Mouse (Mus musculus) forebrain, embryonic 16.5 days (tissue): Measurements from ENCODE around the gene Eefsec. TPM values are rescaled to one million over a fixed set of nuclear protein-coding genes. Genes with fewer than 3 reads are reported as not detected.

Experiments
- ATAC-seq: fragments of 200-750 bp; cut with Nextera tagmentation; 2 replicates; pipeline ENCODE4 v1.8.0; 2017; ENCODE audit warnings: mild to moderate bottlenecking, moderate library complexity
- H3K27ac ChIP-seq: fragments of 300-500 bp; sonication (generic); 2 replicates; pipeline ENCODE4 v1.5.1; 2014; ENCODE audit warnings: low read length, control low read depth
- H3K27me3 ChIP-seq: fragments of 300-500 bp; sonication (generic); replicated peaks from 2 replicates; pipeline ENCODE4 v1.6.1; 2014; ENCODE audit warnings: low read length; ENCODE audit not compliant: control insufficient read depth, insufficient read depth
- H3K36me3 ChIP-seq: fragments of 300-500 bp; sonication (generic); 2 replicates; pipeline ENCODE4 v1.6.1; 2014; ENCODE audit not compliant: control insufficient read depth, insufficient read depth
- H3K4me1 ChIP-seq: fragments of 300-500 bp; sonication (generic); replicated peaks from 2 replicates; pipeline ENCODE4 v1.6.1; 2014; ENCODE audit warnings: low read length; ENCODE audit not compliant: control insufficient read depth, insufficient read depth
- H3K4me2 ChIP-seq: fragments of 300-500 bp; sonication (generic); 2 replicates; pipeline ENCODE4 v1.6.1; 2014; ENCODE audit warnings: mild to moderate bottlenecking, low read length, control low read depth
- H3K4me3 ChIP-seq: fragments of 300-500 bp; sonication (generic); replicated peaks from 2 replicates; pipeline ENCODE4 v1.5.1; 2014; ENCODE audit warnings: mild to moderate bottlenecking, low read length, control low read depth
- H3K9ac ChIP-seq: fragments of 300-500 bp; sonication (generic); replicated peaks from 2 replicates; pipeline ENCODE4 v1.6.1; 2014; ENCODE audit warnings: low read depth, low read length, control low read depth
- H3K9me3 ChIP-seq: fragments of 300-500 bp; sonication (generic); 2 replicates; pipeline ENCODE4 v1.6.1; 2016; ENCODE audit warnings: low read length; ENCODE audit not compliant: control insufficient read depth
- WGBS: fragments of 180-500 bp; shearing (Covaris S2); extraction: QIAGEN DNeasy Blood & Tissue Kit; methylation state at CpG from one replicate; pipeline ENCODE4 v1.1.7; 2014; 5-methylcytosine and 5-hydroxymethylcytosine counted together
- polyA plus RNA-seq: library from polyadenylated mRNA; unstranded; fragments of >200 nt; fragmentation: Nextera tagmentation; extraction: Ambion mirVana; gene quantifications from 2 replicates; pipeline ENCODE4 v1.2.1, GENCODE M21; 2015

Gene Eefsec
- polyA plus RNA-seq, 1 experiment from 2014 or later = 29.4 TPM

DNA sequence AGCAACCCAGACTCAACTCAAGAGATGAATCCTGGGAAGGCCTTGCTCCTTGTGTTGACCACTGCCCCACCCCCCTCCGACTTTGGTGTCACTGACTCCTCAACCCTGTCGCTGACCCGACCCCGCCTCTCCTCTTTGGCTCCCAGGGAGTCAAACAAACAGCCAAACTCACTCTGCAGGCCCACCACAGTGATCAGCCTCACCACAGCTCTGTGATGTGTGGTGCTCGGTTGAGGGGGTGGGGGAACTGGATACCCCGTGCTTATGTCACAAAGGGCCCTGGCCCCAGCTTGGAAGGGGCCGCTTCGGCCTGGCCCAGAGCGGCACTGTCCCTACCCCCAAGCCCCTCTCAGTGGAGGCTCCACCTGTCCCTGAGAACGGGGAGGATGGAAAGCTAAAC, 224.4 kb downstream of the Eefsec start, which contains the start of gene Dnajb8:
Gene Dnajb8, plus strand, starts transcription at position 301 of the 400 bp plus-strand sequence.
- no peaks in the 10 kb centered on the region for H3K27me3 ChIP-seq
- H3K36me3 ChIP-seq = no peaks in the 10 kb centered on the region
- no peak within 1 kb of the TSS for H3K27ac ChIP-seq
- H3K4me1 ChIP-seq = no peaks in the 10 kb centered on the region
- H3K9me3 ChIP-seq = peaks cover 2% of the 10 kb centered on the region; the same call in 1 of the 2 replicates
- no peak within 1 kb of the TSS for H3K4me2 ChIP-seq
- H3K4me3 ChIP-seq = no peak within 1 kb of the TSS
- no peak for ATAC-seq
- no peak within 1 kb of the TSS for H3K9ac ChIP-seq
- 61% methylated on average over 10 of the region's 10 CpGs for WGBS

DNA sequence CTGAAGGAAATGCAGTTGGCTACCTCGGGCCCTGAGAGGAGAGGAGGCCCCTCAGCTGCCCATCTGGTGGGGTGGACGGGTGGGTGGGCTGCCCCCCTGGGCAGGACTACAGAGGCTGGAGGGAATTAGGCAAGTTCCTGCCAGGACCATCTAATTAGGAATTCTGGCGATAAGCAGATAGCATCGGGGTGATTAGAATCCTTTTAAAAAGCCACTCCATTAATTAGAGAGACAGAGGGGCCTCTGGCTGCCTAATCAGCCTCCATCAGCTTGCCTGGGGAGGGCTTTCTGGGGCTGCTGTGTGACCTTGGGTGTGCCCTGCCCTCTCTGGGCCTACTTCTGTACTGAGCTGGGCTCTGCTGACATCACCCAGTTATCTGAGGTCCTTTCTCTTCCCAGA, 227.2 kb downstream of the Eefsec start:
- no peak for ATAC-seq
- WGBS = 4% methylated on average over 4 of the region's 4 CpGs
- no peaks in the 10 kb centered on the region for H3K27me3 ChIP-seq

DNA sequence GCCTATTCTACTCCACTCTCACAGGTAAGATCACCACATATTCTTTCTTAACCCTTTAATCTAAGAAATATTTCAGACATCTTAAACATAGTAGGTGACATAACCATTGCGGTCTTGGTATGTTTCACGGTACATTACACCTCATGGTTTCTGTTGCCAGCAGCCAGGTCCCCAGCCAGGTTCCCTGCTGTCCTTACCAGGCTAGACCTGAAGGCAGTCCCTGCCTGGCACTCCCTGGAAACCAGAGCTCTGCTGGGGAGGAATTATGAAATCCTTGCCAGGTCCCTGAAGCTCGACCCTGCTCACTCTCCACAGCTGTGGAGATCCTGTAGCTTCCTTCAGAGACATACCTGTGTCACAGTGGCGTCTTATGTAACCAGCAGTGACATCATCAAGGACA, 230.1 kb downstream of the Eefsec start:
- Histone ChIP-seq H3K36me3 (no peaks in the 10 kb centered on the region), H3K4me3 (no peak overlapping the region), H3K27me3 (no peaks in the 10 kb centered on the region), H3K4me2 (no peak overlapping the region), H3K4me1 (no peaks in the 10 kb centered on the region), H3K27ac (no peak overlapping the region), H3K9ac (no peak overlapping the region), H3K9me3 (peaks cover 2% of the 10 kb centered on the region; the same call in 1 of the 2 replicates)
- no peak for ATAC-seq
- 82% methylated on average over 4 of the region's 4 CpGs for WGBS

More for the DNA sequence above, 227.2 kb downstream of the Eefsec start:
- Histone ChIP-seq H3K9me3 (peaks cover 2% of the 10 kb centered on the region; the same call in 1 of the 2 replicates), H3K4me1 (no peaks in the 10 kb centered on the region), H3K9ac (no peak overlapping the region), H3K27ac (no peak overlapping the region), H3K4me3 (no peak overlapping the region), H3K4me2 (no peak overlapping the region), H3K36me3 (no peaks in the 10 kb centered on the region)

DNA sequence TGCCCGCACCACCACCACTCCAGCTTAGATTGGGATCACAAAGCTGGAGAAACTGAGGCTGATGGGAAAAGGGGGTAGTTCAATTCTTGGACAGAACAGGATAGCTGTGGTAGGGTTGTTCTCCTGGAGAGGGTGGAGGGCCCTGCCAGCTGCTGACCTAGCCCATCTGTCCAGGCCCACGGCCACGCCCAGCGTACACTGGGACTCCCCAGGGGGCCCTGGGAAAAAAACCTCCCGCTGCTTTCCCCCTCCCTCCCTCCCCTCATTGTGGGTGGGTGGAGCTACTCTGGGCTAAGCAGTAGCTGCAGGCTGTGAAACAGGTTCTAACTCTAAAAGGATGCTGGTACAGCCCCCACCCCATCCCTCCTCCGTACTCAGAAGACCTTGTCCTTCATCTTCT, 230.5 kb downstream of the Eefsec start:
- H3K4me1 ChIP-seq = no peaks in the 10 kb centered on the region
- H3K4me2 ChIP-seq = no peak overlapping the region
- WGBS = 51% methylated on average over 5 of the region's 6 CpGs
- no peaks in the 10 kb centered on the region for H3K36me3 ChIP-seq
- no peak for ATAC-seq
- no peak overlapping the region for H3K27ac ChIP-seq
- no peaks in the 10 kb centered on the region for H3K27me3 ChIP-seq
- no peak overlapping the region for H3K4me3 ChIP-seq
- H3K9ac ChIP-seq = no peak overlapping the region
- peaks cover 2% of the 10 kb centered on the region; the same call in 1 of the 2 replicates for H3K9me3 ChIP-seq

DNA sequence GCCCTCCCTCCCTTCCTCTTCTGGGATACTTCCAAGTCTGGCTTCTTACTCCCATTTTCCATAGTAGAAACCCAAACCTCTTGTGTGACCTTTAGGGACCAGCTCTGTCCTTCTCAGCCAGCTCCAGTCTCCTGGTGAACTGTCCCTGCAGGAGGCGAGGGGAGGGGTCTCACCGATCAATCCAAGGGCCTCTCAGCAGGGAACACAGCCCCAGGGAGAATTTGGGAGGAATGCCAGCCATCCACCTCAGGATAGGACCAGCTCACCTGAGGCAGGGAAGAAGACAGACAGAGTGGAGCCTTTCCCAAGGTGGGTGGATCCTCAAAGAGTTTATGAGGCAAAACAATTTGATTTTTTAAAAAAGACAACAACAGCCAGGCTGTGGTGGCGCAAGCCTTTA, 236.2 kb downstream of the Eefsec start:
- no peak for ATAC-seq
- 61% methylated on average over 3 of the region's 3 CpGs for WGBS

DNA sequence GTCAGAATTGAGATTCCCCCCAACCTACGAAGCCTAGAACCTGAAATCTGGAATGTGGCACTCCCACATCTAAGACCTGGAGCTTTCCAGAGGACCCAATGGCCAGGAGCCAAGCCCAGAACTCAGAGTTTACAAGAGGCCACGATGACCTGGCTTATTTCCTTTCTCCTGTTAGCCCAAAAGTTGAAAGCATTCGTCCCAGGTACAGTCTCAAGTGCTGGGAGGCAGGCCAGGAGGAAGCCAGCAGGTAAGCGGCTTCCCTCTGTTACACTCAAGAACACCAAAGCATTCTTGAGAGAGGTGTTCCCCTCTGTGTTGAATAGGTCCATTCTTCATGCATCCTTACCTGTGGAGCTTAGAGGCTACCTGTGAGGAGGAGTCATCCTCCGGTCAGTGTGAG, 236.9 kb downstream of the Eefsec start:
- H3K27ac ChIP-seq = no peak overlapping the region
- H3K4me2 ChIP-seq = no peak overlapping the region
- H3K27me3 ChIP-seq = peaks cover 38% of the 10 kb centered on the region
- H3K4me1 ChIP-seq = no peaks in the 10 kb centered on the region; the same call in 1 of the 2 replicates
- no peak for ATAC-seq
- H3K4me3 ChIP-seq = no peak overlapping the region
- H3K36me3 ChIP-seq = no peaks in the 10 kb centered on the region
- 81% methylated on average over 5 of the region's 5 CpGs for WGBS
- no peaks in the 10 kb centered on the region for H3K9me3 ChIP-seq
- no peak overlapping the region for H3K9ac ChIP-seq

More for the DNA sequence above, 236.2 kb downstream of the Eefsec start:
- no peak overlapping the region for H3K27ac ChIP-seq
- no peaks in the 10 kb centered on the region for H3K36me3 ChIP-seq
- no peak overlapping the region for H3K4me2 ChIP-seq
- no peak overlapping the region for H3K9ac ChIP-seq
- H3K9me3 ChIP-seq = no peaks in the 10 kb centered on the region
- peaks cover 31% of the 10 kb centered on the region for H3K27me3 ChIP-seq
- H3K4me3 ChIP-seq = no peak overlapping the region
- H3K4me1 ChIP-seq = no peaks in the 10 kb centered on the region; the same call in 1 of the 2 replicates

DNA sequence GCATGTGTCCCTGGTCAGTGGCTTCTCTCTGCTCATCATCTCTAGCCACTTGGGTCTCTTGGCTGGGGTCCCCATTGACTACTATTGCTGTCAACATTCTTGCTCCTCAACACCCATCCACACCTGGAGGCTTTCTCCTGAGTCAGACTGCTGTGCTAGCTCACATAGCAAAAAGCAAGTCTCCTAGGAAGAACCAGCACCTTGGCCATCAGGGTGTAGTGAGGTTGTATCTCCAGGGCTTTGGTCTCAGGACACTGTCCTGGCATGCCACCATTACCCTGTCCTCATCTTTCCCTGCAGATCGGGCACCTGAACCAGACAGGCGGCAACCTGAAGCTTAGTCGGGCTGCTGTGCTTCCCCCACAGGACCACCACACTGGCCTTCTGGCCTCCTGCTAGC, 238.0 kb downstream of the Eefsec start:
- H3K4me1 ChIP-seq = no peaks in the 10 kb centered on the region; the same call in 1 of the 2 replicates
- WGBS = 89% methylated on average over 3 of the region's 3 CpGs
- peaks cover 49% of the 10 kb centered on the region for H3K27me3 ChIP-seq
- no peak overlapping the region for H3K9ac ChIP-seq
- no peak overlapping the region for H3K27ac ChIP-seq
- H3K9me3 ChIP-seq = no peaks in the 10 kb centered on the region
- no peaks in the 10 kb centered on the region for H3K36me3 ChIP-seq
- no peak overlapping the region for H3K4me3 ChIP-seq
- no peak overlapping the region for H3K4me2 ChIP-seq
- no peak for ATAC-seq

DNA sequence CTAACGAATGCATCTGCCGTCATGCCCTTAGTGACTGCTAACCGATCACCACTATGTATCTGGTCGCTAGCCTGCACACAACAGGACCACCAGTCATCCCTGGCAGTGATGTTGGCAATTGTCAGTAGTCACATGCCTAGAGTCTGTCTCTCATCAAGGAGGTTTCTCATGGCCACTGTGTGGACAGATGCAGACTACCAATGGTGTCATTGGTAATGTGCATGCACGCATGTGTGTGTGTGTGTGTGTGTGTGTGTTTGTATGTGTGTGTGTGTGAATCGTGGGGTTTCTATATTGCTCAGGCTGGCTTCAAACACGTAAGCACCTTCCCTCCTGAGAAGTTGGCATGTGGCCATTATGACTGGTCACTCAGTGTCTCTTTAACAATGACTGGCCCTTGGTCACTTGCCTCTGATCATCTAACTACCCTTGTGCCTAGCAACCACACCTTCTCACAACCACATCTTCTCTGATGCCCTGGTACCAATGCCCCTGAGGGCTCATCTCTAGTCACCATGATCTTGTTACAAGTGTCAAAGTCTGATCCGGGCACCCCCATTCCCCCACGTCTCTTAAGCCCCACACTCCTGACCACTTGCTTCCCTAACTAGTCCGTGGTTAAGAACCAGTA, 238.8 kb downstream of the Eefsec start:
- Histone ChIP-seq H3K36me3 (no peaks in the 10 kb centered on the region), H3K27me3 (peaks cover 50% of the 10 kb centered on the region), H3K27ac (no peak overlapping the region), H3K4me2 (no peak overlapping the region), H3K4me1 (no peaks in the 10 kb centered on the region; the same call in 1 of the 2 replicates), H3K9ac (no peak overlapping the region), H3K9me3 (no peaks in the 10 kb centered on the region), H3K4me3 (no peak overlapping the region)
- no peak for ATAC-seq
- WGBS = 84% methylated on average over 10 of the region's 10 CpGs
